Mouse (Mus musculus) small intestine, adult 2 months (tissue): Measurements from ENCODE around the gene Glis1.

Experiments used
- CTCF ChIP-seq: fragments of 200-500 bp; IDR thresholded peaks from 2 replicates; pipeline ENCODE4 v1.5.1; 2012; ENCODE audit warnings: low read depth, mild to moderate bottlenecking, control low read depth, inconsistent platforms, low read length, moderate library complexity, mixed read lengths; ENCODE audit not compliant: insufficient replicate concordance, insufficient read length; ENCODE audit errors: extremely low read depth
- POLR2A ChIP-seq: fragments of 200-500 bp; IDR thresholded peaks from 2 replicates; pipeline ENCODE4 v1.6.1; 2012; ENCODE audit warnings: low read depth, mild to moderate bottlenecking, control low read depth, inconsistent platforms, low read length, moderate library complexity

- TF ChIP-seq POLR2A = no peak
- TF ChIP-seq CTCF = no peak
Measured at GRCm38 (mm10) chr4:107436476-107436875, 2.1 kb downstream of the Glis1 start.
